Comparison of ENCODE assay signal across 8 mouse cellular contexts in genomic region chr2:118702883-118703761, GRCm38 (mm10). TPM values are rescaled to one million over a fixed set of nuclear protein-coding genes. Genes with fewer than 3 reads are reported as not detected.
DNase-seq lines count a peak whose midpoint lies in the region; ATAC-seq and TF ChIP-seq lines count a peak whose summit lies in the region.

No protein-coding gene starts in this region.

- peak; percentile 50 to 62 for DNase-seq in left cerebral cortex, adult 18-20 months (ENCODE audit: low spot score in 2 of 2)
- no peak for DNase-seq in left cerebral cortex, postnatal 14 days (ENCODE audit: low spot score in 2 of 2)
- peak; percentile 48 for DNase-seq in kidney, postnatal 0 days (ENCODE audit: low spot score)
- no peak for DNase-seq in layer of hippocampus, adult 18-20 months (ENCODE audit: low spot score in 2 of 2)

- WGBS in bone marrow, adult 2 months: under 1% methylated on average over 93 of the region's 93 CpGs
- under 1% methylated on average over 93 of the region's 93 CpGs for WGBS in kidney, postnatal 0 days
- under 1% methylated on average over 92 of the region's 93 CpGs for WGBS in stomach, embryonic 16.5 days

- H3K4me1 ChIP-seq in bone marrow, adult 2 months (ENCODE audit: control insufficient read depth, insufficient read depth, low read length): peaks cover 4% of the 10 kb centered on the region
- peaks cover 17% of the 10 kb centered on the region for H3K4me1 ChIP-seq in kidney, postnatal 0 days (replicated peaks; ENCODE audit: insufficient read depth, low read length)
- peaks cover 24% of the 10 kb centered on the region for H3K4me1 ChIP-seq in stomach, embryonic 16.5 days (ENCODE audit: control insufficient read depth, insufficient read depth, low read length)

- H3K36me3 ChIP-seq in kidney, postnatal 0 days (ENCODE audit: insufficient read depth, low read length): no peaks in the 10 kb centered on the region
- no peaks in the 10 kb centered on the region for H3K36me3 ChIP-seq in stomach, embryonic 16.5 days (ENCODE audit: control insufficient read depth, insufficient read depth, low read length)

- peak overlapping the region; percentile 64 for H3K4me3 ChIP-seq in bone marrow, adult 2 months (replicated peaks; ENCODE audit: control insufficient read depth, low read depth, low read length)
- peak overlapping the region; percentile 45 for H3K4me3 ChIP-seq in kidney, postnatal 0 days (replicated peaks; ENCODE audit: low read depth, low read length)
- peak overlapping the region; percentile 51 for H3K4me3 ChIP-seq in stomach, embryonic 16.5 days (replicated peaks; ENCODE audit: low read length)

- H3K9me3 ChIP-seq in kidney, postnatal 0 days (replicated peaks; ENCODE audit: low read length): no peaks in the 10 kb centered on the region
- no peaks in the 10 kb centered on the region for H3K9me3 ChIP-seq in stomach, embryonic 16.5 days (replicated peaks; ENCODE audit: control insufficient read depth, low read length)

- TF ChIP-seq POLR2A in bone marrow, adult 2 months (IDR thresholded peaks at IDR 0.05; ENCODE audit: borderline replicate concordance, control insufficient read depth, low read depth, low read length): peak; percentile 18; the same call in 1 of the 2 replicates

- intact Hi-C loops in left cerebral cortex, postnatal 14 days (cut with DNase I): loop anchor here (5.0 kb wide), 1 partner anchor 179 kb away; no protein-coding TSS in a partner anchor

- no peak overlapping the region; the same call in 1 of the 2 replicates for H3K9ac ChIP-seq in kidney, postnatal 0 days (ENCODE audit: low read depth, low read length)
- H3K9ac ChIP-seq in stomach, embryonic 16.5 days (ENCODE audit: low read length): peak overlapping the region; percentile 56

- ATAC-seq in granulocyte monocyte progenitor cell, adult 5-6 weeks (replicated peaks; ENCODE audit: poor library complexity, severe bottlenecking): peak; percentile 24
- ATAC-seq in kidney, postnatal 0 days (replicated peaks; ENCODE audit: low FRiP score, low read depth): peak; percentile 41; the same call in 1 of the 2 replicates
- peak; percentile 49 for ATAC-seq in megakaryocyte, adult 5-6 weeks (ENCODE audit: poor library complexity, severe bottlenecking)
- ATAC-seq in stomach, embryonic 16.5 days (ENCODE audit: insufficient read depth, low FRiP score): 0 out of 2 replicates have a peak, but pooled peaks have one; percentile 19

- H3K27ac ChIP-seq in bone marrow, adult 2 months (ENCODE audit: control insufficient read depth, insufficient read depth, low read depth, low read length, poor library complexity): peak overlapping the region; percentile 3; the same call in 1 of the 2 replicates
- H3K27ac ChIP-seq in kidney, postnatal 0 days: no peak overlapping the region
- H3K27ac ChIP-seq in stomach, embryonic 16.5 days (ENCODE audit: low read length): no peak overlapping the region

- H3K27me3 ChIP-seq in kidney, postnatal 0 days (ENCODE audit: insufficient read depth, low read length): peaks cover 64% of the 10 kb centered on the region
- H3K27me3 ChIP-seq in stomach, embryonic 16.5 days (ENCODE audit: control insufficient read depth, insufficient read depth, low read length): peaks cover 81% of the 10 kb centered on the region

- H3K4me2 ChIP-seq in kidney, postnatal 0 days (ENCODE audit: low read length): peak overlapping the region; percentile 63
- peak overlapping the region; percentile 81 for H3K4me2 ChIP-seq in stomach, embryonic 16.5 days (ENCODE audit: low read depth, low read length)

- no peak; the same call in 1 of the 2 replicates for TF ChIP-seq CTCF in bone marrow, adult 2 months (IDR thresholded peaks at IDR 0.05; ENCODE audit: control insufficient read depth, insufficient read depth, low read length)
- peak; percentile 24 for TF ChIP-seq CTCF in kidney, postnatal 0 days (IDR thresholded peaks at IDR 0.05; ENCODE audit: low read depth)

RNA-seq across cellular contexts. Expression of gene Ankrd63, which starts 0.6 kb away (rescaled TPM):
- total RNA-seq in left cerebral cortex, adult 18-20 months (2021): 10 to 100 TPM; 27.5 to 33.7 TPM
- total RNA-seq in left cerebral cortex, postnatal 14 days (2021): 10 to 100 TPM; 15.7 to 17.3 TPM
- polyA plus RNA-seq in bone marrow, adult 2 months (2011; ENCODE audit: insufficient read depth, insufficient read length, low replicate concordance, missing spikeins): 0.92 TPM in 1 of 2 replicates, not detected in the other
- total RNA-seq in granulocyte monocyte progenitor cell, adult 5-6 weeks (2014; fragmentation: Nextera tagmentation): 0.77 and 1.0 TPM in 2 replicates
- total RNA-seq in granulocyte monocyte progenitor cell, adult 5-6 weeks (2017): 0.62 and 0.69 TPM in 2 replicates
- polyA plus RNA-seq in kidney, postnatal 0 days (2015; fragmentation: Nextera tagmentation; extraction: Ambion mirVana): 0.37 and 0.45 TPM in 2 replicates
- total RNA-seq in megakaryocyte, adult 5-6 weeks (2015): 0.07 and 0.11 TPM in 2 replicates
- 0.07 and 0.12 TPM in 2 replicates for total RNA-seq in megakaryocyte, adult 5-6 weeks (2017)
- 0.06 TPM in 2 replicates for polyA plus RNA-seq in stomach, embryonic 16.5 days (2015; fragmentation: Nextera tagmentation; extraction: Ambion mirVana)
- total RNA-seq in layer of hippocampus, adult 18-20 months (2021): 10 to 100 TPM; 18.1 to 18.6 TPM

RNA-seq across cellular contexts. Expression of gene Plcb2, which starts 25.1 kb away (rescaled TPM):
- 1 to 10 TPM; 3.0 to 3.1 TPM for total RNA-seq in left cerebral cortex, adult 18-20 months (2021)
- 1 to 10 TPM; 2.4 to 2.8 TPM for total RNA-seq in left cerebral cortex, postnatal 14 days (2021)
- 33.7 and 84.6 TPM in 2 replicates for polyA plus RNA-seq in bone marrow, adult 2 months (2011; ENCODE audit: insufficient read depth, insufficient read length, low replicate concordance, missing spikeins)
- total RNA-seq in granulocyte monocyte progenitor cell, adult 5-6 weeks (2014; fragmentation: Nextera tagmentation): 99.1 and 108 TPM in 2 replicates
- 54.3 and 70.7 TPM in 2 replicates for total RNA-seq in granulocyte monocyte progenitor cell, adult 5-6 weeks (2017)
- 1.3 and 1.4 TPM in 2 replicates for polyA plus RNA-seq in kidney, postnatal 0 days (2015; fragmentation: Nextera tagmentation; extraction: Ambion mirVana)
- total RNA-seq in megakaryocyte, adult 5-6 weeks (2015): 48.2 and 48.4 TPM in 2 replicates
- total RNA-seq in megakaryocyte, adult 5-6 weeks (2017): 38.1 and 46.9 TPM in 2 replicates
- 1.4 and 2.0 TPM in 2 replicates for polyA plus RNA-seq in stomach, embryonic 16.5 days (2015; fragmentation: Nextera tagmentation; extraction: Ambion mirVana)
- 1 to 10 TPM; 2.2 to 2.5 TPM for total RNA-seq in layer of hippocampus, adult 18-20 months (2021)

RNA-seq across cellular contexts. Expression of gene Pak6, which starts 40.0 kb away (rescaled TPM):
- total RNA-seq in left cerebral cortex, adult 18-20 months (2021): 10 to 100 TPM; 79.7 to 86.4 TPM
- total RNA-seq in left cerebral cortex, postnatal 14 days (2021): 100 to 1,000 TPM; 117 to 122 TPM
- not detected in 2 replicates for polyA plus RNA-seq in bone marrow, adult 2 months (2011; ENCODE audit: insufficient read depth, insufficient read length, low replicate concordance, missing spikeins)
- 0.32 TPM in 1 of 2 replicates, not detected in the other for total RNA-seq in granulocyte monocyte progenitor cell, adult 5-6 weeks (2014; fragmentation: Nextera tagmentation)
- total RNA-seq in granulocyte monocyte progenitor cell, adult 5-6 weeks (2017): 0.05 TPM in 1 of 2 replicates, not detected in the other
- polyA plus RNA-seq in kidney, postnatal 0 days (2015; fragmentation: Nextera tagmentation; extraction: Ambion mirVana): 1.9 and 3.5 TPM in 2 replicates
- not detected in 2 replicates for total RNA-seq in megakaryocyte, adult 5-6 weeks (2015)
- not detected in 2 replicates for total RNA-seq in megakaryocyte, adult 5-6 weeks (2017)
- polyA plus RNA-seq in stomach, embryonic 16.5 days (2015; fragmentation: Nextera tagmentation; extraction: Ambion mirVana): 5.2 and 5.4 TPM in 2 replicates
- total RNA-seq in layer of hippocampus, adult 18-20 months (2021): 10 to 100 TPM; 54.3 to 67.9 TPM

RNA-seq across cellular contexts. Expression of gene Inafm2, which starts 42.4 kb away (rescaled TPM):
- total RNA-seq in left cerebral cortex, adult 18-20 months (2021): 10 to 100 TPM; 48.7 to 49.6 TPM
- total RNA-seq in left cerebral cortex, postnatal 14 days (2021): 10 to 100 TPM; 30.8 to 33.4 TPM
- 16.0 and 28.5 TPM in 2 replicates for polyA plus RNA-seq in bone marrow, adult 2 months (2011; ENCODE audit: insufficient read depth, insufficient read length, low replicate concordance, missing spikeins)
- total RNA-seq in granulocyte monocyte progenitor cell, adult 5-6 weeks (2014; fragmentation: Nextera tagmentation): 27.9 and 30.3 TPM in 2 replicates
- 15.0 and 24.8 TPM in 2 replicates for total RNA-seq in granulocyte monocyte progenitor cell, adult 5-6 weeks (2017)
- polyA plus RNA-seq in kidney, postnatal 0 days (2015; fragmentation: Nextera tagmentation; extraction: Ambion mirVana): 16.1 and 16.8 TPM in 2 replicates
- total RNA-seq in megakaryocyte, adult 5-6 weeks (2015): 12.0 and 15.3 TPM in 2 replicates
- 10.6 and 11.2 TPM in 2 replicates for total RNA-seq in megakaryocyte, adult 5-6 weeks (2017)
- polyA plus RNA-seq in stomach, embryonic 16.5 days (2015; fragmentation: Nextera tagmentation; extraction: Ambion mirVana): 26.0 and 28.5 TPM in 2 replicates
- total RNA-seq in layer of hippocampus, adult 18-20 months (2021): 10 to 100 TPM; 71.4 to 77.5 TPM

RNA-seq across cellular contexts. Expression of gene Ccdc9b, which starts 59.3 kb away (rescaled TPM):
- 1 to 10 TPM; 4.4 to 4.8 TPM for total RNA-seq in left cerebral cortex, adult 18-20 months (2021)
- 1 to 10 TPM; 3.1 to 3.3 TPM for total RNA-seq in left cerebral cortex, postnatal 14 days (2021)
- polyA plus RNA-seq in bone marrow, adult 2 months (2011; ENCODE audit: insufficient read depth, insufficient read length, low replicate concordance, missing spikeins): 2.2 and 3.5 TPM in 2 replicates
- total RNA-seq in granulocyte monocyte progenitor cell, adult 5-6 weeks (2014; fragmentation: Nextera tagmentation): 0.92 and 2.3 TPM in 2 replicates
- total RNA-seq in granulocyte monocyte progenitor cell, adult 5-6 weeks (2017): 0.26 and 0.82 TPM in 2 replicates
- 0.91 and 0.95 TPM in 2 replicates for polyA plus RNA-seq in kidney, postnatal 0 days (2015; fragmentation: Nextera tagmentation; extraction: Ambion mirVana)
- 0.16 TPM in 1 of 2 replicates, not detected in the other for total RNA-seq in megakaryocyte, adult 5-6 weeks (2015)
- 0.44 and 0.53 TPM in 2 replicates for total RNA-seq in megakaryocyte, adult 5-6 weeks (2017)
- polyA plus RNA-seq in stomach, embryonic 16.5 days (2015; fragmentation: Nextera tagmentation; extraction: Ambion mirVana): 2.9 and 4.0 TPM in 2 replicates
- 1 to 10 TPM; 6.5 to 6.7 TPM for total RNA-seq in layer of hippocampus, adult 18-20 months (2021)

Comparison
In these comparisons a context has a peak if more than half of its experiments do, and no peak if none do; other contexts are left out.
1. DNase-seq: peak in left cerebral cortex, adult 18-20 months (2 of 2) and kidney, postnatal 0 days (single experiment); none in left cerebral cortex, postnatal 14 days (0 of 2) and layer of hippocampus, adult 18-20 months (0 of 2).
2. RNA of gene Ankrd63, which starts 0.6 kb away (total RNA-seq): 27.5 to 33.7 TPM in left cerebral cortex, adult 18-20 months, 18.1 to 18.6 TPM in layer of hippocampus, adult 18-20 months and 15.7 to 17.3 TPM in left cerebral cortex, postnatal 14 days; 0.62 to 1.0 TPM in granulocyte monocyte progenitor cell, adult 5-6 weeks and 0.07 to 0.12 TPM in megakaryocyte, adult 5-6 weeks; every median in the first group is over 4 times any median in the second.
3. RNA of gene Plcb2, which starts 25.1 kb away (total RNA-seq): 54.3 to 108 TPM in granulocyte monocyte progenitor cell, adult 5-6 weeks and 38.1 to 48.4 TPM in megakaryocyte, adult 5-6 weeks; 3.0 to 3.1 TPM in left cerebral cortex, adult 18-20 months, 2.4 to 2.8 TPM in left cerebral cortex, postnatal 14 days and 2.2 to 2.5 TPM in layer of hippocampus, adult 18-20 months; every median in the first group is over 4 times any median in the second.
4. RNA of gene Pak6, which starts 40.0 kb away (total RNA-seq): 117 to 122 TPM in left cerebral cortex, postnatal 14 days, 79.7 to 86.4 TPM in left cerebral cortex, adult 18-20 months and 54.3 to 67.9 TPM in layer of hippocampus, adult 18-20 months; 0.05 to 0.32 TPM in granulocyte monocyte progenitor cell, adult 5-6 weeks and not detected in megakaryocyte, adult 5-6 weeks; every median in the first group is over 10 times any median in the second.
5. Peak in every context shown above with its lines, with median percentiles within 50 percentile points of each other: H3K4me3 ChIP-seq and ATAC-seq.